Mouse (Mus musculus): ENCODE data around the gene Camkv.

Camkv gene

GRCm38 (mm10) chr9:107935374-107935773, at the start of gene Camkv:
Gene Camkv (plus strand): TSS chr9:107935674.
- no peak for DNase-seq

- DNase-seq, result peak; percentile 95 to 97
Measured at GRCm38 (mm10) chr9:107887804-107888266, 47.6 kb upstream of the Camkv start, which contains the start of gene Mon1a. Gene Mon1a (plus strand): TSS chr9:107888151.

DNA sequence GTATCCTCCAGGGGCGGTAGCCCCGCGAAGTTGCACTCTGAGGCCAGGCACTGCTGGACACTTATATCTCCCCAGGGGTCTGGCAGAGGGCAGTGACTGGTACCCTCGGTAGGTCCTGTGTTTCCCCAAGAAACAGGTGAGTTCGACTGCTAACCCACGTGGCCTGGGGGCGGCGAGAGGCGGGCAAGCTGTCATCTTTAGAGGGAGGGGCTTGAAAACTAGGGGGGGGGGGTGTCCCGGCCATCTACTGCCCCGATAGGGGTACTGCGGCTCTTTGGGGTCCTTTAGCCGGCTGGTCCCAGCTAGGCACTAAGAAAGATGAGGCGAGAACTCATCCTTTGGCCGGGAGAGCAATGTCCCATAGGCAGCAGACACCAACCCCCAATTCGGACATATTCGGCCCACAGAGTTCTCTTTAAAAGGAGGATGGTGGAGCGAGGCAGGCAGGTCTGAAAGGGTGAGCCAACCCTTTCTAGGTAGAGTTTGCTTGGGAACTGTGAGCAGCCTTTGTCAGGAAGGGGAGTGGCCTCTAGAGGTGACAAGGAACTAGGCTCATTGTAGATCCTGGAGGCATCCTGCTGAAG, 47.1 kb upstream of the Camkv start:
- no peak for DNase-seq

- no peak for DNase-seq
Measured at GRCm38 (mm10) chr9:107890260-107890659, 45.2 kb upstream of the Camkv start.

DNA sequence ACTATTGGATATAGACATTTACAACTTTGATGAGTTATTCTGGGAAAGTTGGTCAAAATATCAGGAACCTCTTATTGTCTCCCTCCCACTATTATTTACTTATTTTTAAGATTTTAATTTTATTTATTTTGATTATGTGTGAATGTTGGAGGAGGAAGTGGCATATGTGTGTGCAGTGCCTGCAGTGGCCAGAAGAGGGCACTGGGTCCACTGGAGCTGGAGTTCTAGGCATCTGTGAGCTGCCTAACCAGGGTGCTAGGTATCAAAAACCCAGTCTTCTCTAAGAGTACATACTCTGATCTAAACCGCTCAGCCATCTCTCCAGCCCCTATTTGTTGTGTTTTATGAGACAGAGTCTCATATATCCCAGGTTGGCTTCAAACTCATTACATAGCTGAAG, 44.5 kb upstream of the Camkv start:
- no peak for DNase-seq

GRCm38 (mm10) chr9:107898563-107898962, 36.9 kb upstream of the Camkv start:
- no peak for DNase-seq

GRCm38 (mm10) chr9:107899855-107900254, 35.6 kb upstream of the Camkv start:
- DNase-seq, result no peak

DNA sequence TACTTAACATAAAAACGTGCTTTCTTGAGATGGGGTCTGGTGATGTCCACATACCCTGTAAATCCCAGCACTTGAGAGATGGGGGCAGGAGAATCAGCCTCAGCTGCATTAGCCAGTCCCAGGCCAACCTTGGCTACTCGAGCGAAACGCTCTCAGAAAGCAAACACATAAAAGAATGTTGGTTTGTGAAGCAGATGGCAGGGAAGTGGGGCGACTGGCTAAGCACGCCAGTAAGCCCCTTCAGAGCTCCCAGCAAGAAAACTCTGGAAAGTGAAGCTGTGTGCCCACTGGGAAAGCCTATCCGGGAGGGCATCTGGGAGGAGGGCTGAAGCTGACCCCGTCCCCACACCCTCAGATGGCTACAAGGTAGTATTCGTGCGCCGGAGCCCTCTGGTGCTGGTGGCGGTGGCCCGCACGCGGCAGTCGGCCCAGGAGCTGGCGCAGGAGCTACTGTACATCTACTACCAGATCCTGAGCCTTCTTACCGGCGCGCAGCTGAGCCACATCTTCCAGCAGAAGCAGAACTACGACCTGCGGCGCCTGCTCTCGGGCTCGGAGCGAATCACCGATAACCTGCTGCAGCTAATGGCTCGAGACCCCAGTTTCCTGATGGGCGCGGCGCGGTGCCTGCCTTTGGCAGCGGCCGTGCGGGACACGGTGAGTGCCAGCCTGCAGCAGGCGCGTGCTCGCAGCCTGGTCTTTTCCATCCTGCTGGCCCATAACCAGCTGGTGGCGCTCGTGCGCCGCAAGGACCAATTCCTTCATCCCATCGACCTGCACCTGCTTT, 34.4 kb upstream of the Camkv start:
- peak; percentile 63 to 73 for DNase-seq

DNA sequence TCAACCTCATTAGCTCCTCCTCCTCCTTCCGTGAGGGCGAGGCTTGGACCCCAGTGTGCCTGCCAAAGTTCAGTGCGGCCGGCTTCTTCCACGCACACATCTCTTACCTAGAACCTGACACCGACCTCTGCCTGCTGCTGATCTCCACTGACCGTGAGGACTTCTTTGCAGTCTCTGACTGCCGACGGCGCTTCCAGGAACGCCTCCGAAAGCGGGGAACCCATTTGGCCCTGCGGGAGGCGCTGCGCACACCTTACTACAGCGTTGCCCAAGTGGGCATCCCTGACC, 33.9 kb upstream of the Camkv start:
- no peak for DNase-seq

DNA sequence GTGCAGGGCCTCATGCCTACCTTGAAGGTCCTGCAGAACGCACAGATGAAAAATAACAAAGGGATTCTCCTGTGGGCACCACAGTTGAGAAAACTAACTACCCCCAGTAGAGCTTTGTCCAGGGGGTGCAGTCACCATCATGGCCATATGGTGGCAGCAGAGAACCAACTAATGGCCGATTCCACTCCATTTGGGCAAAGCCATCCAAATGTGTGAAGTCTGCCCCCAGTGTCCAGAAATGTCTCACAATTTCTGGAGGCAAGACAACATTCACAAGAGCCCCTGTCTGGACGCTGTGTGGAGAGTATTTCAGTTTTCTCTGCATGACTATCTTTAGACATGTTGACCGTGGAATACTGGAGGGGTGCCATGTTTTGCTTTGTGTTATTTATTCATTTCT, 30.7 kb upstream of the Camkv start:
- DNase-seq, result peak; percentile 81 to 84

DNA sequence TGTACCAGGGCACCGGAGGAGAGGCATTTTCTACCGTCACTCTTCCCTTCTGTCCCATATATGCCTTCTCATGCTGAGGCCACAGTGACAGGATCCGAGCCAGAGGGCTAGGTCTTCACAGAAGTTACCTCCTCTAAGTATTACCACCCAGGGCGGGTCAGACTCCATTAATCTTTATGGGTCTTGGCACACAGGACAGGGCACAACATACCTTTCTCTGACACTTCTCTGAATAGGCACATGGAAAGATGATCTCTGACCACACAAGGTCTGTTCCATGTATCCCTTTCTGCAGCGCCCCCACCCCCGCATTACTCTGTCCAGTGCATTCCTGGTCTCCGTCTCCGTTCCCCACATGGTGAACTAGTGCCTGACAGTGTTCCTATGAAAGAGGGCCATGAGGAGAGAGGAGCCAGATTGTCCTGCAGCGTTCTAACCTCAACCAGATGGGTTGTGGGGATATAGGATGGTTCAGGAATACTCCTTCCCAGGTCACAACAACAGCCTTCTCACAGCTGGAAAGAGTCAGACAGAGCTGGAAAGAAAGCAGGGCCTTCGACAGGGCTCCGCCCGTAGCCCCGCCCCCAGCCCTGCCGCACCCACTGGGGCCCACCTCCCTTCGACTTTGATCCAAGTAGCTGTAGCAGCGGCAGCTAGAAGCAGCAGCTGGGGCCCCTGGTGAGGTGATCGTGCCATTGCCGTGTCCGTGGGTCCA, 29.1 kb upstream of the Camkv start, which contains the start of gene Mst1r:
Mst1r (plus strand) TSS at position 622 of the 715 bp plus-strand sequence.
- peak; percentile 77 to 82 for DNase-seq

DNA sequence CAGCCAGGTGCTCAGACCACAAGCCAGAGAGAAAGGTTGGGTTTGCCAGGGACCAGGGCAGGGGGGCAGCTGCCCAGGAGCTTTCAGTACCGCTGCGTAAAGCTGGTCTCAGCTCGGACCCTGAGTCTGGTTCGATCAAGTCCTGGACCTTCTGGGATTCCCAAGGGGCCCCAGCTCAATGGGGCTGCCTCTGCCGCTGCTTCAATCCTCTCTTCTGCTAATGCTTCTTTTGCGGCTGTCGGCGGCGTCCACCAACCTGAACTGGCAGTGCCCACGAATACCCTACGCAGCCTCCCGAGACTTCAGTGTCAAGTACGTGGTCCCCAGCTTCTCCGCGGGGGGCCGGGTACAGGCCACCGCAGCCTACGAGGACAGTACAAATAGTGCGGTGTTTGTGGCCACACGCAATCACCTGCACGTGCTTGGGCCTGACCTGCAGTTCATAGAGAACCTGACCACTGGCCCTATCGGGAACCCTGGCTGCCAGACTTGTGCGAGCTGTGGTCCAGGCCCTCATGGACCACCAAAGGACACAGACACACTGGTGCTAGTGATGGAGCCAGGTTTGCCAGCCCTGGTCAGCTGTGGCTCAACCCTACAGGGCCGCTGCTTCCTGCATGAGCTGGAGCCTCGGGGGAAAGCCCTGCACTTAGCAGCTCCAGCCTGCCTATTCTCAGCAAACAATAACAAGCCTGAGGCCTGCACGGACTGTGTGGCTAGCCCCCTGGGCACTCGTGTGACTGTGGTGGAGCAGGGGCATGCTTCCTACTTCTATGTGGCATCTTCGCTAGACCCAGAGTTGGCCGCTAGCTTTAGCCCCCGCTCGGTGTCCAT, 28.3 kb upstream of the Camkv start:
- no peak for DNase-seq

DNA sequence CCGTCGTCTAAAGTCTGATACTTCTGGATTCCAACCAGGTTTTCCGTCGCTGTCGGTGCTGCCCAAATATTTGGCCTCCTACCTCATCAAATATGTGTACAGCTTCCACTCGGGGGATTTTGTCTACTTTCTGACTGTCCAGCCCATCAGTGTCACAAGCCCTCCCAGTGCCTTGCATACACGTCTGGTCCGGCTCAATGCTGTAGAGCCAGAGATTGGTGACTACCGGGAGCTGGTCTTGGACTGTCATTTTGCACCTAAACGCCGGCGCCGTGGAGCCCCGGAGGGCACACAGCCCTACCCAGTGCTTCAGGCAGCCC, 27.7 kb upstream of the Camkv start:
- DNase-seq, result no peak

DNA sequence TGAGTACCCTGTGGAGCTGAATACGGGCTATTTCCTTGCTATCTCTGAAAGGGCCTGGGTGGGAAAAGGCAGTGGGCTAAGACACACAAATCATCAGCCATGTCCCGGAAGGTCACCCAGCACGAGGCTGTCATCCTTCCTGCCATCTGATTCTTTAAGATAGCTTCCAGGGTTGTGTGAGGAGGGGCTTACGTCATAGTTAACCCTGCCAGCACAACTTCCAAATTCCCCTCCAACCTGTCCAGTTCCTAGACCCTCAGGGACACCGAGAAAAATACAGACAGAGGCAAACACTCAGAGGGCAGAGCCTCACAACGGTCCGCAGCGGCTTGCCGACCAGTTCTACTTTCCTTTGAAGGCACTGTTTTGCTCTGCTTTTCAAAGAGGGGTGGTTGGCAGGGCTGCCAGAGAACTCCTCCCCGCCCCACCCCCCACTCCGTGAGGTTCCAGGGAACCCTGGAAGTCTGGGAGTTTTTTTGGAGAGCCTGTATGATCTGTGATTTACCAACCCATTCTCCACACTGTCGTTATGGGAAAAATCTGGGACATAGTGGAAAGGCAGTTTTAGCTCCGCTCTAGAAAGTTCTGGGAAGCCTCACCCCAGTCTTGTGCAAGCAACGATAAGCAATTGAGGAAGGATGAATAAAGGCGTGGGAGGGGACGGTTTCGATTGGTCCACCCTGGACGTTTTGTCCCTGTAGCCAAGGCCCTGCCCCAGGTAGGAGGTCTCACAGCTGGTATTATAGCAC, 26.9 kb upstream of the Camkv start:
- peak; percentile 67 to 80 for DNase-seq

DNA sequence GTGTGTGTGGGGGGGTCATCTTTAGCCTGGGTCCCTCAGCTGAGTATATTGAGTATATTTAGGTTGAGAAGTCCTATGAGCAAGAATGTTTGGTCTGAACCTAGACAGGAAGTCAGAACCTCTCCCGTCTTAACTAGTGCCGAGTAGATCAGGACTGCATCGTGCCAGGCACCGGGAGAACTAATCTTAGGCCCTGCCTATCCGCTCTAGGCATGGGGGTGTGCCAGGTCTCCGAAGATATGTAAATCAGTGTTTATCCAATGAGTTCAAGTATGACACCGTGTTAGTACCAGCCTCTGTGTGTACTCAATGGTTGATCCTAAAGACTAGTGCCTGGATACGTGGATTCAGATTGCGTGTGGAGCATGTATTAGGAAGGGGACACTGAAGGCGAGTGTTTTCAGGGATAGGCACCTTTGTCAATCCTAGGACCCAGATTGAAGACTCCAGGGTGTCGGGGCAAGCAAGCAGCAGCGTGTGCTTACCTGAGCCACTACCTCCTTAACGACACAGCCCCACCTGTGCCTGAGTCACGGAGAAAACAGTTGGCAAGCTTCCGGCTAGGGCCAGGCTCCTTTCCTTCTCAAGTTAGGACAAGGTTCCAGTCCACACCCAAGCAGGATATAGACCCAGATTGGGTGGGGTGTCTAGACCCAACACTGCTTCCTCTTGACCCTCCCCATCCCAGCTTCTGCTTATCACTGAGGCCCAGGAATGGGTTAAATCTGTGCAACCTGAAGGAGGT, 25.3 kb upstream of the Camkv start:
- DNase-seq, result peak; percentile 27 to 43

DNA sequence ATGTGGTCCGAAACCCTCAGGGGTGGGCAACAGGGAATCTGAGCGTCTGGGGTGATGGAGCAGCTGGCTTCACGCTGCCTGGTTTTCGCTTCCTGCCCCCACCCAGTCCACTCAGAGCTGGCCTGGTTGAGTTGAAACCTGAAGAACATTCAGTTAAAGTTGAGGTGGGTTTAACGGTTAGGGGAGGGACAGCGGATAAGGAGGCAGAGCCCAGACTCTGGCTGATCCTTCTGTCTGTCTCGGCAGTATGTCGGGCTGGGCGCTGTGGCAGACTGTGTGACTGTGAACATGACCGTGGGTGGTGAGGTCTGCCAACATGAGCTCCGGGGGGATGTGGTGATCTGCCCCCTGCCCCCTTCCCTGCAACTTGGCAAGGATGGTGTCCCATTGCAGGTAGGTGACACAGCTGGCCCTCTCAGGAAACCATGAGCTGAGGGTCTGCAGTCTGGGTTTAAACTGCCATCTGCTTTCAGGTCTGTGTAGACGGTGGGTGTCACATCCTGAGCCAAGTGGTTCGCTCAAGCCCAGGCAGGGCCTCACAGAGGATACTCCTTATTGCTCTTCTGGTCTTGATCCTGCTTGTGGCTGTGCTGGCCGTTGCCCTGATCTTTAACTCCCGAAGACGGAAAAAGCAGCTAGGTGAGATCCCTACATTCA, 20.6 kb upstream of the Camkv start:
- no peak for DNase-seq

DNA sequence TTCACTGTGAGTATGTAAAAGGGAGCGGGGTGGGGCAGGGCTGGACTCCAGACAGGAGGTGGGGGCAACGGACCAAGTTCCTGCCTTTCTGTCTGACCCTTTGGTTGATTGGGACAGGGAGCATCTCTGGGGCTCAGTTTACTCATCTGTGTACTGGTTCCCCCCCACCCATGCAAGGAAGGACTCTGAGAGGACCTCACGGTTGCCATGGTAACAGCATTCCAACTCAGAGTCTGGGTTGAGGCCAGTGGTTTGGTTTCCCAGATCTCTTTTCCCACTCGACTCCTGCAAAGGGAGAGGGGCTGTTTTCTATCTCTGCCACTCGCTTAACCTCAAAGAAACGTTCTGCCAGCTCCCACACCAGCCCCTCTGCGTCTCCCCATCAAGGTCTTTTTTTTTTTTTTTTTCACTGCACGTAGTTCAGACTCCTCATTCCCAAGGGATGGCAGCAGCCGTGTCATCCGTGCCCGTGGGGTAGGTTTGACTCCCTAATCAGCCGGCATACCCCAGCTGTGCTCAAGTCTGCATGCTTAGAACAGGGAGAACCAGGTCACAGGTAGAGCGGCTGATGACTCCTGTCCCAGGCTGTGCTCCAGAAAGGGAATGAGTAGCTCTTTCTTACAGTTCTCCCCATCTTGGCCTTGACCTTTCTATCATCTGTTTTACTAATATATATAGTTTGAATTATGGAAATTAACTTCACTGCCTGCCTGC, 17.4 kb upstream of the Camkv start:
- DNase-seq, result no peak

DNA sequence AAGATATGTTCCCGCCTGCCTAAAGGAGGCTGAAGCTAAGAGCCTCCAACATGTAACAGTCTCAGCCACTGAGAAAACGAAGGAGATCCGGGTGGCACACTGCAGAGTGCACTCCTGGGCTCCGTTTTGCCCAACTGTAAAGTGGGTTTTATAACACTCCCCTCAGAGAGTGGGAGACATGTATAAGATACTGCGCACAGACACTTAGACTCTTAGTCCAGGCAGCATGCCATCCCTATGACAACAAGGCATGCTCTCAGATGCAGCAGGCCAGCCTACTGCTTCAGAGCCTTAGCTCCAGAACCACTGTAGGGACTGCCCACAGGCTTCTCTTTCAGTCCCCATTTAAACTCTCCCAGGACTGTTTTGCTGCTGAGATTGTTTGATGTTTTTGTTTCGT, 16.6 kb upstream of the Camkv start:
- DNase-seq, result no peak

DNA sequence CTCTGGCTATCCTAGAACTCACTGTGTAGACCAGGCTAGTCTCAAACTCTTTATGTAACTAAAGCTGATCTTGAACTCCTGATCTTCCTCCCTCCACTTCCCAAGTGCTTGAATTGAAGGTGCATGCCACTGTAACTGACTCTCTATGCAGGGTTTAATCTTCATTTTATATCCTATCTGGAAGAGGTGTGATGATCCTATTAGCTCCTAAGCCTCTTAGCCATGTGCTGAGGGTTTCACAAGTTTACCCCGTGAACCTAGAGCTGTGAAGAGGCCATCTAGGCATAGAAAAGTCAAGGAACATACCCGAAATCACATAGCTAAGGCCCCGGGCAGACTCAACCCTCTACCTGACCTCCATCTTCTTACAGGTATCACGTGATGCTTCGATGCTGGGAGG, 16.0 kb upstream of the Camkv start:
- DNase-seq, result no peak

GRCm38 (mm10) chr9:107923021-107923420, 12.5 kb upstream of the Camkv start:
- DNase-seq, result peak in 1 of 2 experiments; percentile 51

All from lung, adult 18-20 months (tissue).